In the genomic region with DNA sequence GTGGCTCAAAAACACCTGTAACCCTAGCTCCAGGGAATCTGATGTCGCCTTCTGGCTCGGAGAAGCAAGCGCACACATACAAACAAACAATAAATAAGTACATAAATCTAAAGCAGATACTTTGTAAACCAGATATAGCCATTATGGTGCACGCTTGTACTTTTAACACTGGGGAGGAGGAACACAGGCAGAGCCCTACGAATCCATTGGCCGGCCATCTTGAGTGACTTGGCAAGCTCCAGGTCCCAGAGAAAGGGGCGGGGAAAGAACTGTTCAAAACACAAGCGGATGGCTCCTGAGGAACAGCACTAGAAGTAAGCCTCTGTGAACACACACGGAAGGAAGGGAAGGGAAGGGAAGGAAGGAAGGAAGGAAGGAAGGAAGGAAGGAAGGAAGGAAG, we compare ENCODE assay signal across 25 mouse cellular contexts. TPM values are rescaled to one million over a fixed set of nuclear protein-coding genes. Genes with fewer than 3 reads are reported as not detected.
"Had no signal": no experiment of that assay in that cellular context is flagged by ENCODE, and none has a peak within 500 bp of the region (broad histone marks: within the 10 kb centered on the region; RNA-seq: fewer than 3 reads in every experiment).

No protein-coding gene starts in this region.

- H3K9me3 ChIP-seq: liver, embryonic 15.5 days; lung, embryonic 15.5 days; midbrain, embryonic 10.5 days; midbrain, embryonic 13.5 days; neural tube, embryonic 13.5 days; neural tube, embryonic 15.5 days had no signal

- H3K4me2 ChIP-seq: liver, embryonic 15.5 days; lung, embryonic 15.5 days; midbrain, embryonic 13.5 days; neural tube, embryonic 13.5 days; neural tube, embryonic 15.5 days had no signal

- H3K4me3 ChIP-seq: liver, embryonic 15.5 days; lung, embryonic 15.5 days; midbrain, embryonic 10.5 days; midbrain, embryonic 13.5 days; myocyte; neural tube, embryonic 13.5 days; neural tube, embryonic 15.5 days had no signal

- H3K27ac ChIP-seq: liver, embryonic 15.5 days; lung, embryonic 15.5 days; midbrain, embryonic 10.5 days; midbrain, embryonic 13.5 days; neural tube, embryonic 13.5 days; neural tube, embryonic 15.5 days had no signal

- DNase-seq: liver, postnatal 0 days; lung, adult 2 months; lung, postnatal 14 days; lung, postnatal 36 days; retina, postnatal 1 day; right cerebral cortex, adult 18-20 months; right cerebral cortex, postnatal 25 days; right cerebral cortex, postnatal 4 days; spleen, adult 18-20 months; thymus, adult 18-20 months; thymus, postnatal 14 days; thymus, postnatal 36 days had no signal

- H3K27me3 ChIP-seq: midbrain, embryonic 13.5 days; neural tube, embryonic 13.5 days; neural tube, embryonic 15.5 days had no signal

- H3K9ac ChIP-seq: liver, embryonic 15.5 days; liver, postnatal 0 days; lung, embryonic 15.5 days; midbrain, embryonic 13.5 days; neural tube, embryonic 13.5 days; neural tube, embryonic 15.5 days had no signal

- H3K36me3 ChIP-seq: liver, embryonic 15.5 days; lung, embryonic 15.5 days; midbrain, embryonic 10.5 days; midbrain, embryonic 13.5 days; neural tube, embryonic 13.5 days; neural tube, embryonic 15.5 days had no signal

- ATAC-seq: liver, postnatal 0 days; lung, postnatal 0 days; midbrain, embryonic 13.5 days; midbrain, embryonic 16.5 days had no signal

- H3K4me1 ChIP-seq: liver, embryonic 15.5 days; midbrain, embryonic 13.5 days; neural tube, embryonic 13.5 days had no signal

RNA-seq across cellular contexts. Expression of a gene that starts 4.8 kb away (rescaled TPM):
- total RNA-seq: megakaryocyte, adult 5-6 weeks; megakaryocyte-erythroid progenitor cell, adult 5-6 weeks had no signal
- polyA plus RNA-seq: liver, embryonic 15.5 days; myocyte; small intestine, adult 2 months; thymus, postnatal 0 days had no signal
